Mouse (Mus musculus) lung, adult 2 months (tissue): Measurements from ENCODE around the gene Lamtor2.

Experiments
- CTCF ChIP-seq: fragments of 200-500 bp; IDR thresholded peaks from 2 replicates; pipeline ENCODE4 v1.5.1; 2011; ENCODE audit warnings: mild to moderate bottlenecking, low read length, control low read depth; ENCODE audit not compliant: insufficient read depth
- POLR2A ChIP-seq: fragments of 200-500 bp; IDR thresholded peaks from 2 replicates; pipeline ENCODE4 v1.6.1; 2011; ENCODE audit warnings: low read depth, mild to moderate bottlenecking, control low read depth, low read length, borderline replicate concordance; ENCODE audit errors: extremely low read depth

DNA sequence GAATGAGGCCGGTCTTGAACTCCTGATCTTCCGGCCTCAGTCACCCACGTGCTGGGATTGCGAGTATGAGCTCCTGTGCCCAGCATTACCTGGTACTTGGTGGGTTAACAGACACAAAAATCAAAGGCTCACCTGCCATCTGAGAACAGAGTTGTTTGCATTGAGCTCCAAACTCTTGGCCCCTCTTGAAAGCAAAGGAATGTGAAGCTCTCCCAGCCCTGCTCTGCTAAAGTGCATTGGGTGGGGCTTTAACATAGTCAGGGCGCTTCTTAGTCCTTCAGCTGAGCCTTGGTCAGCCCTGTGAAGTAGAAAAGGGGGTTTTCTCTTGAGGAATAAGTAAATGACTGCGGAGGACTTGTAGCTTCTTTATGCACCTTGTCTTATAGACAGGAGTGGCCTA lies 32.9 kb upstream of the Lamtor2 start:
- no peak for TF ChIP-seq POLR2A
- no peak for TF ChIP-seq CTCF
